Mouse (Mus musculus) ES-E14 (cell line): ENCODE measurements around the gene Xrcc5. TPM values are rescaled to one million over a fixed set of nuclear protein-coding genes. Genes with fewer than 3 reads are reported as not detected.

Source experiments
- DNase-seq: peaks from one replicate; pipeline ENCODE4 v3.0.0-alpha.2; 2013; ENCODE audit warnings: low read depth, low spot score
- H3K27ac ChIP-seq: 2 replicates; pipeline ENCODE4 v1.5.1; 2012; ENCODE audit warnings: low read depth, mild to moderate bottlenecking, low read length, moderate library complexity, mixed read lengths; ENCODE audit not compliant: poor library complexity, insufficient read depth, severe bottlenecking
- H3K36me3 ChIP-seq: 2 replicates; pipeline ENCODE4 v1.6.1; 2012; ENCODE audit warnings: mild to moderate bottlenecking, low read length, moderate library complexity, mixed read lengths; ENCODE audit not compliant: control insufficient read depth, poor library complexity, insufficient read depth, severe bottlenecking
- H3K4me1 ChIP-seq, 2 experiments: fragments of 150-350 bp in 1 of 2; sonication (generic) in 1 of 2; 2 replicates each; pipeline ENCODE4 v1.6.1; 2012; ENCODE audit warnings: low read length in 2 of 2, mild to moderate bottlenecking in 1 of 2, mixed read lengths in 1 of 2; ENCODE audit not compliant: control insufficient read depth in 2 of 2, insufficient read depth in 2 of 2, poor library complexity in 1 of 2
- H3K4me3 ChIP-seq, 2 experiments: fragments of 150-350 bp in 1 of 2; sonication (generic) in 1 of 2; 2 replicates each; pipeline ENCODE4 v1.5.1; 2012; ENCODE audit warnings: low read length in 2 of 2, low read depth in 1 of 2, mild to moderate bottlenecking in 1 of 2, mixed read lengths in 1 of 2; ENCODE audit not compliant: insufficient read depth in 1 of 2, poor library complexity in 1 of 2, severe bottlenecking in 1 of 2
- H3K9ac ChIP-seq: 2 replicates; pipeline ENCODE4 v1.6.1; 2012; ENCODE audit warnings: low read depth, mild to moderate bottlenecking, low read length, mixed read lengths; ENCODE audit not compliant: poor library complexity, insufficient read depth, severe bottlenecking
- H3K9me3 ChIP-seq: fragments of 150-350 bp; sonication (generic); 2 replicates; pipeline ENCODE4 v1.6.1; 2012; ENCODE audit warnings: low read depth, mild to moderate bottlenecking, low read length; ENCODE audit not compliant: control insufficient read depth, insufficient read depth
- CHD2 ChIP-seq: IDR thresholded peaks from 2 replicates; pipeline ENCODE4 v1.6.1; 2014; ENCODE audit warnings: mild to moderate bottlenecking, low read depth, low read length, inconsistent platforms
- HCFC1 ChIP-seq: IDR thresholded peaks from 2 replicates; pipeline ENCODE4 v1.6.1; 2012; ENCODE audit warnings: low read length, inconsistent platforms, borderline replicate concordance; ENCODE audit not compliant: insufficient read depth
- MAFK ChIP-seq: IDR thresholded peaks from 2 replicates; pipeline ENCODE4 v1.6.1; 2014; ENCODE audit warnings: mild to moderate bottlenecking, low read depth, low read length, inconsistent platforms; ENCODE audit not compliant: insufficient read depth
- ZC3H11A ChIP-seq: IDR thresholded peaks from 2 replicates; pipeline ENCODE4 v1.6.1; 2012; ENCODE audit warnings: low read depth, mild to moderate bottlenecking, inconsistent platforms, low read length, borderline replicate concordance
- ZNF384 ChIP-seq: IDR thresholded peaks from 2 replicates; pipeline ENCODE4 v1.6.1; 2012; ENCODE audit warnings: low read depth, low read length, inconsistent platforms
- in situ Hi-C, 2 experiments: fragments of 600-800 bp; cut with MboI; formaldehyde crosslinking; loops; one replicate each; pipeline ENCODE4 v1.15.1; 2025; ENCODE audit warnings: low sequenced_read_pairs in 2 of 2, inconsistent platforms in 1 of 2; ENCODE audit not compliant: unreplicated experiment in 2 of 2
- total RNA-seq: library from RNA; depleted of rRNA; stranded (reverse); fragments of 300-350 nt; gene quantifications from 2 replicates; pipeline ENCODE4 v1.2.3, GENCODE M21; 2012

Gene Xrcc5
- total RNA-seq, 1 experiment: 72.0 TPM

- H3K4me1 ChIP-seq: no peaks in the 10 kb centered on the region
- TF ChIP-seq CHD2 (no peak), HCFC1 (no peak), ZNF384 (no peak), MAFK (no peak), ZC3H11A (no peak)
- peaks cover 11% of the 10 kb centered on the region for H3K36me3 ChIP-seq
- DNase-seq: no peak
- no peaks in the 10 kb centered on the region for H3K9me3 ChIP-seq
- in situ Hi-C loops: no loop called here
- H3K4me3 ChIP-seq: no peak overlapping the region
- H3K27ac ChIP-seq: no peak overlapping the region
- H3K9ac ChIP-seq: no peak overlapping the region
Observed at GRCm38 (mm10) chr1:72360809-72361208, 53.6 kb downstream of the Xrcc5 start.

GRCm38 (mm10) chr1:72364661-72365060 lies 57.4 kb downstream of the Xrcc5 start:
- Histone ChIP-seq H3K9me3 (no peaks in the 10 kb centered on the region), H3K4me1 (no peaks in the 10 kb centered on the region), H3K36me3 (peaks cover 9% of the 10 kb centered on the region; the same call in 1 of the 2 replicates), H3K4me3 (no peak overlapping the region), H3K27ac (no peak overlapping the region), H3K9ac (no peak overlapping the region)
- no peak for DNase-seq
- TF ChIP-seq ZNF384 (no peak), CHD2 (no peak), ZC3H11A (no peak), HCFC1 (no peak), MAFK (no peak)
- in situ Hi-C loops: no loop called here

- Histone ChIP-seq H3K9ac (no peak overlapping the region), H3K9me3 (no peaks in the 10 kb centered on the region), H3K36me3 (no peaks in the 10 kb centered on the region; the same call in 1 of the 2 replicates), H3K4me1 (peaks cover 0 to 3% of the 10 kb centered on the region in 2 experiments; a peak in 1 of 4 replicates), H3K27ac (no peak overlapping the region), H3K4me3 (no peak overlapping the region)
- in situ Hi-C loops: no loop called here
- TF ChIP-seq MAFK: no peak
- no peak for TF ChIP-seq ZC3H11A
- TF ChIP-seq HCFC1: no peak
- no peak for TF ChIP-seq ZNF384
- no peak for TF ChIP-seq CHD2
- no peak for DNase-seq
Observed at GRCm38 (mm10) chr1:72372512-72372911, 65.3 kb downstream of the Xrcc5 start.

- no peak overlapping the region for H3K9ac ChIP-seq
- no peak for TF ChIP-seq ZNF384
- no peak for TF ChIP-seq HCFC1
- TF ChIP-seq CHD2: no peak
- no peak for TF ChIP-seq ZC3H11A
- TF ChIP-seq MAFK: no peak
- in situ Hi-C loops: no loop called here
- no peak overlapping the region for H3K4me3 ChIP-seq
- peaks cover 2 to 5% of the 10 kb centered on the region in 2 experiments; a peak in 2 of 4 replicates for H3K4me1 ChIP-seq
- no peak overlapping the region for H3K27ac ChIP-seq
- no peaks in the 10 kb centered on the region for H3K9me3 ChIP-seq
- DNase-seq: no peak
- H3K36me3 ChIP-seq: no peaks in the 10 kb centered on the region; the same call in 1 of the 2 replicates
Observed at GRCm38 (mm10) chr1:72372913-72373312, 65.7 kb downstream of the Xrcc5 start.

GRCm38 (mm10) chr1:72373648-72374047 lies 66.4 kb downstream of the Xrcc5 start:
- H3K4me3 ChIP-seq: no peak overlapping the region
- no peaks in the 10 kb centered on the region for H3K9me3 ChIP-seq
- no peak overlapping the region for H3K27ac ChIP-seq
- peaks cover 2 to 11% of the 10 kb centered on the region in 2 experiments; a peak in 2 of 4 replicates for H3K4me1 ChIP-seq
- no peak for DNase-seq
- no peak for TF ChIP-seq MAFK
- TF ChIP-seq ZC3H11A: no peak
- TF ChIP-seq ZNF384: no peak
- no peak for TF ChIP-seq HCFC1
- TF ChIP-seq CHD2: no peak
- in situ Hi-C loops: no loop called here
- peaks cover 2% of the 10 kb centered on the region; the same call in 1 of the 2 replicates for H3K36me3 ChIP-seq
- no peak overlapping the region for H3K9ac ChIP-seq
